Mouse (Mus musculus) embryonic facial prominence, embryonic 13.5 days (tissue): ENCODE results near the gene Sox5. TPM values are rescaled to one million over a fixed set of nuclear protein-coding genes. Genes with fewer than 3 reads are reported as not detected.

Experiments
- ATAC-seq: fragments of 200-750 bp; cut with Nextera tagmentation; 2 replicates; pipeline ENCODE4 v1.8.0; 2017; ENCODE audit warnings: low read depth; ENCODE audit not compliant: insufficient number of reproducible peaks, insufficient read depth, low FRiP score, low TSS enrichment
- H3K27ac ChIP-seq: fragments of 300-500 bp; sonication (generic); 2 replicates; pipeline ENCODE4 v1.5.1; 2015; ENCODE audit warnings: moderate library complexity, mild to moderate bottlenecking, inconsistent platforms
- H3K27me3 ChIP-seq: fragments of 300-500 bp; sonication (generic); 2 replicates; pipeline ENCODE4 v1.6.1; 2015; ENCODE audit warnings: mild to moderate bottlenecking, inconsistent platforms
- H3K36me3 ChIP-seq: fragments of 300-500 bp; sonication (generic); 2 replicates; pipeline ENCODE4 v1.6.1; 2015; ENCODE audit warnings: mild to moderate bottlenecking, inconsistent platforms
- H3K4me1 ChIP-seq: fragments of 300-500 bp; sonication (generic); 2 replicates; pipeline ENCODE4 v1.6.1; 2015; ENCODE audit warnings: inconsistent platforms
- H3K4me2 ChIP-seq: fragments of 300-500 bp; sonication (generic); 2 replicates; pipeline ENCODE4 v1.6.1; 2015; ENCODE audit warnings: moderate library complexity, mild to moderate bottlenecking, inconsistent platforms
- H3K4me3 ChIP-seq: fragments of 300-500 bp; sonication (generic); 2 replicates; pipeline ENCODE4 v1.5.1; 2015; ENCODE audit warnings: mild to moderate bottlenecking, inconsistent platforms
- H3K9ac ChIP-seq: fragments of 300-500 bp; sonication (generic); 2 replicates; pipeline ENCODE4 v1.6.1; 2015; ENCODE audit warnings: mild to moderate bottlenecking, inconsistent platforms
- H3K9me3 ChIP-seq: fragments of 300-500 bp; sonication (generic); 2 replicates; pipeline ENCODE4 v1.6.1; 2016; ENCODE audit warnings: inconsistent platforms
- WGBS: fragments of 180-500 bp; shearing (Covaris S2); methylation state at CpG from one replicate; pipeline ENCODE4 v1.1.7; 2015; ENCODE audit warnings: mixed read lengths; 5-methylcytosine and 5-hydroxymethylcytosine counted together
- polyA plus RNA-seq: library from polyadenylated mRNA; unstranded; fragments of >200 nt; fragmentation: Nextera tagmentation; extraction: Ambion mirVana; gene quantifications from 2 replicates; pipeline ENCODE4 v1.2.1, GENCODE M21; 2015

Sox5 gene
- polyA plus RNA-seq, 1 experiment from 2014 or later, result 55.6 TPM

- no peak for ATAC-seq
- Histone ChIP-seq H3K36me3 (no peaks in the 10 kb centered on the region), H3K9me3 (no peaks in the 10 kb centered on the region), H3K4me2 (no peak overlapping the region), H3K27me3 (no peaks in the 10 kb centered on the region), H3K4me1 (0 out of 2 replicates have a peak, but pooled peaks cover 5% of the 10 kb centered on the region), H3K27ac (no peak overlapping the region), H3K4me3 (no peak overlapping the region), H3K9ac (no peak overlapping the region)
- 65% methylated on average over 9 of the region's 9 CpGs for WGBS
These were observed 626.8 kb downstream of the Sox5 start for GRCm38 (mm10) chr6:144154892-144155424.

- 50% methylated on average over 3 of the region's 3 CpGs for WGBS
- H3K9me3 ChIP-seq, result no peaks in the 10 kb centered on the region
These were observed 629.8 kb downstream of the Sox5 start for GRCm38 (mm10) chr6:144151957-144152356.

GRCm38 (mm10) chr6:144151075-144151474 is 630.7 kb downstream of the Sox5 start:
- Histone ChIP-seq H3K4me2 (no peak overlapping the region), H3K9me3 (no peaks in the 10 kb centered on the region), H3K27ac (no peak overlapping the region), H3K36me3 (no peaks in the 10 kb centered on the region), H3K9ac (no peak overlapping the region), H3K27me3 (no peaks in the 10 kb centered on the region), H3K4me1 (0 out of 2 replicates have a peak, but pooled peaks cover 5% of the 10 kb centered on the region), H3K4me3 (no peak overlapping the region)
- 48% methylated on average over 10 of the region's 10 CpGs for WGBS
- ATAC-seq, result no peak

More at GRCm38 (mm10) chr6:144151957-144152356, 629.8 kb downstream of the Sox5 start:
- no peaks in the 10 kb centered on the region for H3K36me3 ChIP-seq
- ATAC-seq, result no peak
- H3K4me2 ChIP-seq, result no peak overlapping the region
- no peaks in the 10 kb centered on the region for H3K27me3 ChIP-seq
- no peak overlapping the region for H3K9ac ChIP-seq
- H3K27ac ChIP-seq, result no peak overlapping the region
- H3K4me1 ChIP-seq, result 0 out of 2 replicates have a peak, but pooled peaks cover 5% of the 10 kb centered on the region
- H3K4me3 ChIP-seq, result no peak overlapping the region

- no peaks in the 10 kb centered on the region for H3K9me3 ChIP-seq
- no peak for ATAC-seq
- H3K4me2 ChIP-seq, result no peak overlapping the region
- 0 out of 2 replicates have a peak, but pooled peaks cover 5% of the 10 kb centered on the region for H3K4me1 ChIP-seq
- no peaks in the 10 kb centered on the region for H3K27me3 ChIP-seq
- H3K36me3 ChIP-seq, result no peaks in the 10 kb centered on the region
- no peak overlapping the region for H3K4me3 ChIP-seq
- 90% methylated on average over 5 of the region's 5 CpGs for WGBS
- H3K9ac ChIP-seq, result no peak overlapping the region
- H3K27ac ChIP-seq, result no peak overlapping the region
These were observed 644.4 kb downstream of the Sox5 start for GRCm38 (mm10) chr6:144137397-144137796.

- ATAC-seq, result no peak
- no peaks in the 10 kb centered on the region for H3K36me3 ChIP-seq
- 88% methylated on average over 4 of the region's 4 CpGs for WGBS
- H3K4me1 ChIP-seq, result peaks cover 8% of the 10 kb centered on the region; the same call in 1 of the 2 replicates
- no peak overlapping the region for H3K4me3 ChIP-seq
- H3K27me3 ChIP-seq, result no peaks in the 10 kb centered on the region
- no peaks in the 10 kb centered on the region for H3K9me3 ChIP-seq
- no peak overlapping the region for H3K9ac ChIP-seq
- no peak overlapping the region for H3K27ac ChIP-seq
- no peak overlapping the region for H3K4me2 ChIP-seq
These were observed 644.9 kb downstream of the Sox5 start for GRCm38 (mm10) chr6:144136894-144137293.

- Histone ChIP-seq H3K27me3 (peaks cover 3% of the 10 kb centered on the region; the same call in 1 of the 2 replicates), H3K4me1 (peaks cover 15% of the 10 kb centered on the region), H3K4me3 (no peak overlapping the region), H3K9me3 (no peaks in the 10 kb centered on the region), H3K9ac (no peak overlapping the region), H3K27ac (no peak overlapping the region; the same call in 1 of the 2 replicates), H3K36me3 (no peaks in the 10 kb centered on the region), H3K4me2 (no peak overlapping the region)
- no peak for ATAC-seq
- WGBS, result 66% methylated on average over 12 of the region's 12 CpGs
These were observed 651.9 kb downstream of the Sox5 start for GRCm38 (mm10) chr6:144129927-144130326.

- Histone ChIP-seq H3K4me2 (no peak overlapping the region), H3K9ac (no peak overlapping the region), H3K36me3 (no peaks in the 10 kb centered on the region; the same call in 1 of the 2 replicates), H3K27ac (no peak overlapping the region), H3K27me3 (no peaks in the 10 kb centered on the region), H3K9me3 (no peaks in the 10 kb centered on the region), H3K4me1 (0 out of 2 replicates have a peak, but pooled peaks cover 3% of the 10 kb centered on the region), H3K4me3 (no peak overlapping the region)
- no peak for ATAC-seq
- 88% methylated on average over 1 of the region's 1 CpGs for WGBS
These were observed 661.8 kb downstream of the Sox5 start for GRCm38 (mm10) chr6:144119961-144120360.

GRCm38 (mm10) chr6:144116646-144117045 is 665.1 kb downstream of the Sox5 start:
- Histone ChIP-seq H3K27ac (no peak overlapping the region), H3K4me1 (0 out of 2 replicates have a peak, but pooled peaks cover 3% of the 10 kb centered on the region), H3K9me3 (no peaks in the 10 kb centered on the region), H3K36me3 (no peaks in the 10 kb centered on the region; the same call in 1 of the 2 replicates), H3K4me2 (no peak overlapping the region), H3K27me3 (no peaks in the 10 kb centered on the region), H3K9ac (no peak overlapping the region), H3K4me3 (no peak overlapping the region)
- 85% methylated on average over 6 of the region's 6 CpGs for WGBS
- ATAC-seq, result no peak

GRCm38 (mm10) chr6:144111561-144111960 is 670.2 kb downstream of the Sox5 start:
- 91% methylated on average over 6 of the region's 6 CpGs for WGBS

GRCm38 (mm10) chr6:144106848-144107247 is 674.9 kb downstream of the Sox5 start:
- no peaks in the 10 kb centered on the region for H3K27me3 ChIP-seq
- no peaks in the 10 kb centered on the region for H3K36me3 ChIP-seq
- H3K9ac ChIP-seq, result no peak overlapping the region
- H3K4me3 ChIP-seq, result no peak overlapping the region
- ATAC-seq, result no peak
- H3K9me3 ChIP-seq, result no peaks in the 10 kb centered on the region
- H3K27ac ChIP-seq, result no peak overlapping the region
- H3K4me1 ChIP-seq, result no peaks in the 10 kb centered on the region
- no peak overlapping the region for H3K4me2 ChIP-seq
- WGBS, result 46% methylated on average over 10 of the region's 10 CpGs

More at GRCm38 (mm10) chr6:144111561-144111960, 670.2 kb downstream of the Sox5 start:
- H3K9ac ChIP-seq, result no peak overlapping the region
- H3K4me1 ChIP-seq, result no peaks in the 10 kb centered on the region
- no peaks in the 10 kb centered on the region for H3K27me3 ChIP-seq
- no peak overlapping the region for H3K4me2 ChIP-seq
- H3K36me3 ChIP-seq, result no peaks in the 10 kb centered on the region; the same call in 1 of the 2 replicates
- H3K4me3 ChIP-seq, result no peak overlapping the region
- H3K9me3 ChIP-seq, result no peaks in the 10 kb centered on the region
- H3K27ac ChIP-seq, result no peak overlapping the region
- no peak for ATAC-seq

GRCm38 (mm10) chr6:144105645-144106044 is 676.1 kb downstream of the Sox5 start:
- no peaks in the 10 kb centered on the region for H3K9me3 ChIP-seq
- no peak overlapping the region for H3K9ac ChIP-seq
- ATAC-seq, result no peak
- H3K36me3 ChIP-seq, result 0 out of 2 replicates have a peak, but pooled peaks cover 3% of the 10 kb centered on the region
- no peak overlapping the region for H3K4me2 ChIP-seq
- no peaks in the 10 kb centered on the region for H3K4me1 ChIP-seq
- WGBS, result 87% methylated on average over 12 of the region's 12 CpGs
- H3K27ac ChIP-seq, result no peak overlapping the region
- no peak overlapping the region for H3K4me3 ChIP-seq
- no peaks in the 10 kb centered on the region for H3K27me3 ChIP-seq

GRCm38 (mm10) chr6:144103612-144104011 is 678.2 kb downstream of the Sox5 start:
- no peaks in the 10 kb centered on the region for H3K4me1 ChIP-seq

More at GRCm38 (mm10) chr6:144103612-144104011, 678.2 kb downstream of the Sox5 start:
- H3K4me2 ChIP-seq, result no peak overlapping the region
- no peak overlapping the region for H3K4me3 ChIP-seq
- H3K36me3 ChIP-seq, result 0 out of 2 replicates have a peak, but pooled peaks cover 3% of the 10 kb centered on the region
- ATAC-seq, result no peak
- no peaks in the 10 kb centered on the region for H3K9me3 ChIP-seq
- WGBS, result 88% methylated on average over 6 of the region's 6 CpGs
- H3K9ac ChIP-seq, result no peak overlapping the region
- H3K27ac ChIP-seq, result no peak overlapping the region
- H3K27me3 ChIP-seq, result no peaks in the 10 kb centered on the region
